7 mouse cellular contexts compared by ENCODE assay signal in the genomic region with DNA sequence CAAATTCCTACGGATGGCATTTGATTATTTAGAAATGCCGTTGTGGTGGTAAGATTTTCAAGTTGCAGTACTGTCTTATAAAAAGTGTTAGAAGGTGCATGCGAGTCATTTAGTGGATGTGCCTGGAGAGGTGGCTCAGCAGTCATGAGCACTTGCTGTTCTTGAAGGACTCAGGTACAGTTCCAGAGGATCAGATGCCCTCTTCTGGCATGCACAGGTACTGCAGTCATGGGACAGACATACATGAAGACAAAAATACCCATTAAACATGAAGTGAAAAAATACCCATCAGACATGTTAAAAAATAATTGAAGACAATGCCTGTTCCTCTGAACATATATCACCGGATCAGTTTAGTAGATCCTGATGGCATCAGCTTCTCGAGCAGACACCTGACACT. TPM values are rescaled to one million over a fixed set of nuclear protein-coding genes. Genes with fewer than 3 reads are reported as not detected.
DNase-seq lines count a peak whose midpoint lies in the region; ATAC-seq and TF ChIP-seq lines count a peak whose summit lies in the region.

No protein-coding gene starts in this region.

- H3K4me1 ChIP-seq in liver, embryonic 12.5 days = no peaks in the 10 kb centered on the region
- no peaks in the 10 kb centered on the region for H3K4me1 ChIP-seq in lung, embryonic 14.5 days (ENCODE audit: insufficient read depth)

- no peak overlapping the region for H3K9ac ChIP-seq in liver, embryonic 12.5 days
- H3K9ac ChIP-seq in lung, embryonic 14.5 days = no peak overlapping the region

- peak; percentile 68 for TF ChIP-seq CTCF in lung, embryonic 14.5 days (IDR thresholded peaks at IDR 0.05; ENCODE audit: low read depth)

- H3K27me3 ChIP-seq in liver, embryonic 12.5 days (replicated peaks) = no peaks in the 10 kb centered on the region
- H3K27me3 ChIP-seq in lung, embryonic 14.5 days (ENCODE audit: insufficient read depth, low read length) = no peaks in the 10 kb centered on the region
- H3K27me3 ChIP-seq in splenic B cell, adult 2 months (ENCODE audit: control insufficient read depth, insufficient read depth, low read length, poor library complexity, severe bottlenecking) = no peaks in the 10 kb centered on the region

- no peaks in the 10 kb centered on the region for H3K9me3 ChIP-seq in liver, embryonic 12.5 days (replicated peaks)
- no peaks in the 10 kb centered on the region for H3K9me3 ChIP-seq in lung, embryonic 14.5 days (ENCODE audit: low read depth, low read length)

- H3K36me3 ChIP-seq in liver, embryonic 12.5 days = no peaks in the 10 kb centered on the region
- H3K36me3 ChIP-seq in lung, embryonic 14.5 days (ENCODE audit: insufficient read depth) = no peaks in the 10 kb centered on the region
- H3K36me3 ChIP-seq in splenic B cell, adult 2 months (ENCODE audit: control insufficient read depth, insufficient read depth, low read length, poor library complexity, severe bottlenecking) = no peaks in the 10 kb centered on the region

- DNase-seq in liver (peak; percentile 69), NIH3T3 (ENCODE audit: low read depth) (peak; percentile 64)
- DNase-seq in c-Kit-positive CD71-positive TER-119-negative erythroid progenitor cells, embryonic 14.5 days (ENCODE audit: low read depth) = peak; percentile 24
- peak; percentile 26 to 56 for DNase-seq in heart, postnatal 14 days
- DNase-seq in lung, embryonic 14.5 days = peak; percentile 63
- peak; percentile 65 for DNase-seq in splenic B cell, adult 2 months (ENCODE audit: low read depth, low spot score)

- no peak overlapping the region for H3K4me2 ChIP-seq in liver, embryonic 12.5 days
- no peak overlapping the region for H3K4me2 ChIP-seq in lung, embryonic 14.5 days

- intact Hi-C loops in heart, postnatal 14 days (cut with DNase I) = no loop called here

- no peak overlapping the region for H3K27ac ChIP-seq in liver, embryonic 12.5 days
- no peak overlapping the region for H3K27ac ChIP-seq in lung, embryonic 14.5 days (ENCODE audit: low read depth)

- no peak for ATAC-seq in liver, embryonic 12.5 days
- no peak for ATAC-seq in lung, embryonic 14.5 days (ENCODE audit: insufficient read depth)

- no peak overlapping the region for H3K4me3 ChIP-seq in liver, embryonic 12.5 days
- no peak overlapping the region for H3K4me3 ChIP-seq in lung, embryonic 14.5 days (ENCODE audit: low read depth, low read length)

- WGBS in liver, embryonic 12.5 days (ENCODE audit: insufficient replicate concordance) = 57% methylated on average over 5 of the region's 5 CpGs
- whole genome bisulfite sequencing in lung, embryonic 14.5 days = 70% methylated on average over 5 of the region's 5 CpGs

RNA-seq across cellular contexts. Expression of a gene that starts 29.7 kb away (rescaled TPM):
- polyA plus RNA-seq in liver, embryonic 12.5 days (2016; fragmentation: Nextera tagmentation; extraction: Ambion mirVana) = 10.8 and 12.1 TPM in 2 replicates
- 10 to 100 TPM; 50.3 to 53.3 TPM for total RNA-seq in heart, postnatal 14 days (2021)
- polyA plus RNA-seq in lung, embryonic 14.5 days (2014; fragmentation: Nextera tagmentation; extraction: Ambion mirVana) = 24.9 and 25.7 TPM in 2 replicates
